Mouse (Mus musculus) liver, postnatal 0 days (tissue): ENCODE data around the gene Prkd1.

Experiments
- CTCF ChIP-seq: sonication (generic); IDR thresholded peaks from 2 replicates; pipeline ENCODE4 v1.5.1; 2016; ENCODE audit warnings: antibody characterized with exemption, low read depth
- EP300 ChIP-seq: IDR thresholded peaks from 2 replicates; pipeline ENCODE4 v1.6.1; 2016; ENCODE audit warnings: antibody characterized with exemption, low read depth, mild to moderate bottlenecking

DNA sequence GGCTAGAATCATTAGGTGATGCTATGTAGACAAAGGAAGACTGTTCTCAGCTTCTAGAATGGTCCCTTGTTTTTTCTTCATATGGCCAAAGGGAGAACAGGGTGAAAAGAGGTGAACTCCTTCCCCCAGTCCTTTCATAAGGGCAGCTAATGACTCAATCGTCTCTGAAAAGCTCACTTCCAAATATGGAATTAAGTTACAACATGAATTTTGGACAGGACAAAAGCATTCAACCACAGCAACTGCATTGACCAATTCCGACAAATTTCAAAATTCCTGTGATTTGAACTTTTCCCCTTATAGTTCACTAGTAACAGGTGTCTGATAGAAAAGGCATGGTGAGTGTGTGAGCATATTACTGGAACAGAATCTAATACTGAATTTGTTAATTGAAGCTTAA lies 124.8 kb downstream of the Prkd1 start:
- TF ChIP-seq CTCF = no peak
- TF ChIP-seq EP300 = no peak
